Mouse (Mus musculus) spleen, adult 18-20 months (tissue): ENCODE measurements around the gene Kdm2b.

Experiments used
- DNase-seq, 2 experiments: peaks; one replicate each; pipeline ENCODE4 v3.0.0; 2022; ENCODE audit warnings: mixed read lengths in 2 of 2

The Kdm2b gene

GRCm38 (mm10) chr5:122888612-122889214, 100.9 kb downstream of the Kdm2b start:
- no peak for DNase-seq

GRCm38 (mm10) chr5:122887926-122888611, 101.6 kb downstream of the Kdm2b start:
- no peak for DNase-seq

GRCm38 (mm10) chr5:122887033-122887432, 102.6 kb downstream of the Kdm2b start:
- DNase-seq: no peak

GRCm38 (mm10) chr5:122884594-122885348, 104.9 kb downstream of the Kdm2b start:
- no peak for DNase-seq

GRCm38 (mm10) chr5:122883652-122884235, 105.9 kb downstream of the Kdm2b start:
- DNase-seq: no peak

- DNase-seq: no peak
Measured at GRCm38 (mm10) chr5:122883237-122883636, 106.4 kb downstream of the Kdm2b start.

- DNase-seq: no peak
Measured at GRCm38 (mm10) chr5:122882256-122883050, 107.2 kb downstream of the Kdm2b start.

- DNase-seq: peak in 1 of 2 experiments; percentile 60
Measured at GRCm38 (mm10) chr5:122881313-122881712, 108.3 kb downstream of the Kdm2b start.

- no peak for DNase-seq
Measured at GRCm38 (mm10) chr5:122880241-122880980, 109.2 kb downstream of the Kdm2b start.

GRCm38 (mm10) chr5:122876671-122877070, 113.0 kb downstream of the Kdm2b start:
- DNase-seq: no peak

GRCm38 (mm10) chr5:122874359-122874758, 115.3 kb downstream of the Kdm2b start:
- DNase-seq: no peak

- no peak for DNase-seq
Measured at GRCm38 (mm10) chr5:122873573-122873972, 116.0 kb downstream of the Kdm2b start.

GRCm38 (mm10) chr5:122872626-122873025, 117.0 kb downstream of the Kdm2b start:
- DNase-seq: no peak

GRCm38 (mm10) chr5:122863053-122863452, 126.6 kb downstream of the Kdm2b start:
- no peak for DNase-seq

- DNase-seq: no peak
Measured at GRCm38 (mm10) chr5:122855858-122856257, 133.8 kb downstream of the Kdm2b start.

- no peak for DNase-seq
Measured at GRCm38 (mm10) chr5:122852611-122853010, 137.0 kb downstream of the Kdm2b start.

GRCm38 (mm10) chr5:122850319-122851002, 139.2 kb downstream of the Kdm2b start:
- no peak for DNase-seq

- DNase-seq: peak; percentile 93 to 97
Measured at GRCm38 (mm10) chr5:122849521-122850318, 139.9 kb downstream of the Kdm2b start, which contains the start of gene Rnf34. Gene Rnf34 (plus strand): TSS chr5:122850048.

- DNase-seq: no peak
Measured at GRCm38 (mm10) chr5:122843799-122844198, 145.8 kb downstream of the Kdm2b start.

- no peak for DNase-seq
Measured at GRCm38 (mm10) chr5:122841126-122841525, 148.5 kb downstream of the Kdm2b start.
